Comparison of ENCODE assay signal across 8 mouse cellular contexts in the genomic region with DNA sequence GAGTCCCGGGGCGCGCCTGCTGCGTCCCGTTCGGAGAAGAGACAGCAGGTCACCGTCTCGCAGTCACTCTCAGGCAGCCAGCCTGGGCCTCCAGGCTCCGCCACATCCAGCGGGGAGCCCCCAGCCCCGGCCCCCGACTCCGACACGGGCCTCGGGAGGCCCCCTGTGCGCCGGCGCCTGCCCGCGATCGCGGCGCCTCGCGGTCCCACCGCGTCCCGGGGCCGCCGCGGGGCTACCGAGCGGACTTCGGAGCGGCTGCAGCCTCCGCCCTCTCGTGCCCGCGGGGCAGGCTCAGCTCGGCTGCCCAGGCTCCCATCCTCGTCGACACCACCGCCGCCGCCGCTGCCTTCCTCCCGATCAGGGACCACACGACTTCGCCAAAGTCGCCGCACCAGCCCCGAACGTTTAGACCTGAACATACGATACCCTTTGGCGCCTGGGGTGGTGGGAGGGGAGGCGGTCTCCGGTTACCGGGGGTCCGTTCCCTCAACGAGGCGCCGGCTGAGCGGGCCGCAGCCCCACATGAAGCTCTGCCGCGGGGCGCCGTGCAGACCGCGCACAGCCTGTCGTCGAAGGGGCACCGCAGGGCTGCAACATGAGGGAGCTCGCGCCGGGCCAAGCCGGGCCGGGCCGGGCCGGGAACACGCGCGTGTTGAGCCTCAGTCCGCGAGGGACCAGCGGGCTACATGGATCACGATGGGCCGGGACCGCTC. TPM values are rescaled to one million over a fixed set of nuclear protein-coding genes. Genes with fewer than 3 reads are reported as not detected.
DNase-seq lines count a peak whose midpoint lies in the region; ATAC-seq and TF ChIP-seq lines count a peak whose summit lies in the region.

No protein-coding gene starts in this region.

- no peak for TF ChIP-seq CTCF in left cerebral cortex, adult 2 months (IDR thresholded peaks at IDR 0.05)

- H3K4me2 ChIP-seq in heart, embryonic 16.5 days (ENCODE audit: low read depth, low read length), result peak overlapping the region; percentile 99
- H3K4me2 ChIP-seq in limb, embryonic 14.5 days (replicated peaks; ENCODE audit: low read depth, low read length, severe bottlenecking), result peak overlapping the region; percentile 72

- H3K9ac ChIP-seq in heart, embryonic 16.5 days (ENCODE audit: low read length), result peak overlapping the region; percentile 98
- peak overlapping the region; percentile 98 for H3K9ac ChIP-seq in limb, embryonic 14.5 days (ENCODE audit: low read depth, low read length, severe bottlenecking)

- peak overlapping the region; percentile 39 for H3K4me3 ChIP-seq in left cerebral cortex, adult 2 months
- peak overlapping the region; percentile 75 for H3K4me3 ChIP-seq in heart, embryonic 16.5 days (ENCODE audit: low read length)
- H3K4me3 ChIP-seq in limb, embryonic 14.5 days (replicated peaks; ENCODE audit: low read length), result peak overlapping the region; percentile 94

- H3K27ac ChIP-seq in left cerebral cortex, adult 2 months, result peak overlapping the region; percentile 33; the same call in 1 of the 2 replicates
- H3K27ac ChIP-seq in heart, embryonic 16.5 days (ENCODE audit: low read length), result peak overlapping the region; percentile 99
- H3K27ac ChIP-seq in limb, embryonic 14.5 days (replicated peaks; ENCODE audit: low read depth, low read length), result peak overlapping the region; percentile 95

- H3K27me3 ChIP-seq in heart, embryonic 16.5 days (ENCODE audit: control insufficient read depth, insufficient read depth, low read length), result no peaks in the 10 kb centered on the region
- H3K27me3 ChIP-seq in limb, embryonic 14.5 days (ENCODE audit: control insufficient read depth, insufficient read depth, low read length), result no peaks in the 10 kb centered on the region

- under 1% methylated on average over 83 of the region's 89 CpGs for WGBS in heart, embryonic 16.5 days
- 0% methylated on average over 48 of the region's 89 CpGs for WGBS in limb, embryonic 14.5 days

- TF ChIP-seq POLR2A in limb, embryonic 14.5 days (IDR thresholded peaks at IDR 0.05; ENCODE audit: borderline replicate concordance, extremely low read depth, insufficient read depth, insufficient read length), result no peak

- intact Hi-C loops in left cerebral cortex, adult 2 months (cut with DNase I), result loop anchor here (10.0 kb wide), 1 partner anchor 876 kb away; the partner anchor contains the start of gene Skor1
- intact Hi-C loops in left cerebral cortex, postnatal 25 days (cut with DNase I), result loop anchor here (2.0 kb wide), 1 partner anchor 62 kb away; no protein-coding TSS in a partner anchor

- DNase-seq in left cerebral cortex, adult 2 months (ENCODE audit: extremely low spot score in 1 of 2, low spot score in 2 of 2), result no peak
- no peak for DNase-seq in left cerebral cortex, postnatal 25 days (ENCODE audit: low spot score in 2 of 2)
- peak; percentile 64 for DNase-seq in embryo, embryonic 11 days
- DNase-seq in limb, embryonic 14.5 days (ENCODE audit: low spot score), result no peak
- peak; percentile 72 for DNase-seq in neural tube, embryonic 10.5 days (ENCODE audit: extremely low spot score, low spot score)
- DNase-seq in cerebellum, adult 18-20 months, result no peak
- no peak for DNase-seq in frontal cortex, postnatal 25 days (ENCODE audit: low spot score in 2 of 2)

- peaks cover 41% of the 10 kb centered on the region for H3K4me1 ChIP-seq in heart, embryonic 16.5 days (ENCODE audit: control insufficient read depth, insufficient read depth, low read length)
- peaks cover 26% of the 10 kb centered on the region for H3K4me1 ChIP-seq in limb, embryonic 14.5 days (ENCODE audit: control insufficient read depth, insufficient read depth, low read length)

- no peaks in the 10 kb centered on the region for H3K9me3 ChIP-seq in heart, embryonic 16.5 days (replicated peaks; ENCODE audit: control insufficient read depth, low read length)
- H3K9me3 ChIP-seq in limb, embryonic 14.5 days (ENCODE audit: control insufficient read depth, low read length), result no peaks in the 10 kb centered on the region

- ATAC-seq in heart, embryonic 16.5 days (replicated peaks; ENCODE audit: extremely low read depth, insufficient read depth, low FRiP score), result no peak
- ATAC-seq in limb, embryonic 14.5 days (ENCODE audit: low FRiP score, low read depth), result no peak

- peaks cover 2% of the 10 kb centered on the region; the same call in 1 of the 2 replicates for H3K36me3 ChIP-seq in heart, embryonic 16.5 days (ENCODE audit: control insufficient read depth, insufficient read depth)
- 0 out of 2 replicates have a peak, but pooled peaks cover 5% of the 10 kb centered on the region for H3K36me3 ChIP-seq in limb, embryonic 14.5 days (ENCODE audit: control insufficient read depth, insufficient read depth, low read length)

RNA-seq across cellular contexts. Expression of gene Smad6, which starts 1.1 kb away (rescaled TPM):
- 1 to 10 TPM; 2.6 to 2.8 TPM for total RNA-seq in left cerebral cortex, adult 2 months (2021)
- total RNA-seq in left cerebral cortex, postnatal 25 days (2021), result 1 to 10 TPM; 1.4 to 2.2 TPM
- polyA plus RNA-seq in heart, embryonic 16.5 days (2015; fragmentation: Nextera tagmentation; extraction: Ambion mirVana), result 12.8 and 13.7 TPM in 2 replicates
- polyA plus RNA-seq in limb, embryonic 14.5 days (2012; rRNA removed), result 23.5 and 43.1 TPM in 2 replicates
- 12.0 and 14.7 TPM in 2 replicates for polyA plus RNA-seq in limb, embryonic 14.5 days (2014; fragmentation: Nextera tagmentation; extraction: Ambion mirVana)

Comparison
In these comparisons a context has a peak if more than half of its experiments do, and no peak if none do; other contexts are left out.
1. DNase-seq: peak in embryo, embryonic 11 days (single experiment) and neural tube, embryonic 10.5 days (single experiment); none in left cerebral cortex, adult 2 months (0 of 2), left cerebral cortex, postnatal 25 days (0 of 2), limb, embryonic 14.5 days (single experiment), cerebellum, adult 18-20 months (0 of 2) and frontal cortex, postnatal 25 days (0 of 2).
2. H3K27ac ChIP-seq: peak in every context shown above with its lines; median percentile 99 in heart, embryonic 16.5 days; 95 in limb, embryonic 14.5 days; 33 in left cerebral cortex, adult 2 months.
3. H3K4me3 ChIP-seq: peak in every context shown above with its lines; median percentile 94 in limb, embryonic 14.5 days; 75 in heart, embryonic 16.5 days; 39 in left cerebral cortex, adult 2 months.